ENCODE assay signal across 1 mouse cellular context in the genomic region with DNA sequence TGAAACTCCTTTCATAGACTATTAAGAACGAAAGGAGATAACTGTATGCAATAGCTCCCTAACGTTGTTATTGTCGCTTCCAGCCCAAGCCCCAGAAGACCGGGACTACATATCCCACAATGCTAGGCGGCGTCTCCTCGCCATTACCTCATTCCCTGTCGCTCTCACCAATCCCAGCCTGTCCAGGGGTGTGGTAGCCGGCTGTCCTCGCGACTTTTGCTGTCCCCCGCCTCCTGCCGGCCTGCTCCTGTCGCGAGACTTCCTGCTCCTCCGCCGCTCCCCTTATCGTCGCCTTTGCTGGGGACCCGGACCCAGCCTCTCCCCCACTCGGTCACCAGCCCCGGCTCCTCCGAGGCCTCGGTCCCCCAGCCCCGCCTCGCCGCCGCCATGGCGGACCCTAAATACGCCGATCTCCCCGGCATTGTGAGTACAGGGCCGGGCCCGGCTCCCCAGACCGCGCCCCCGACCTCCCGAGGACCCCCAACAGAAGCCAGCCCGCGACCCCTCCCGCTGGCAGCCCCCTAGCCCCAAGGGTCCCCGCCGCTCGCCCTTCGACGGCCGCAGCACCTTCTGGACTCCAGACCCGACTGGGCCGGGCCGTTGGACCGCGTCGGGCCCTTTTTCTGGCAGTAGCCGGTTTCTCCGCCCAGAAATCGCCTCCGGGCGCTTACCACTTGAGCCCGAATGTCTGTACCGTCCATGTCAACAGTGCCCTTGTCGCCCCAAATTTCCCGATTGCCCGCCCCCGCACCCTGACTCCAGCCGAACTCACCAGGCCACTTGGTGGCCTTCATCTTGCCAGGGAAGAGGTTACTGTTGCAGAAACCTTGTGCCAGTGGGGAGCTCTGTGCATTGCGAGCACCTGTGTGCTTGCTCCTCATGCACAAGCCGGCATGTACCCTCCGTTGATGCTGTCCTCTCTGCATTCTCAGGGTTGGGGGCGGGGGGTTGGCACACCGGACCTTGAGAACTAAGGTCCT.
TF ChIP-seq lines count a peak whose summit lies in the region.

Gene Dctn2, plus strand, starts transcription at position 257 of the 980 bp plus-strand sequence.

TF ChIP-seq in CH12.LX, 34 proteins besides CTCF, POLR2A, EP300 and RAD21 (continued from another document):
- TF ChIP-seq MAX (IDR thresholded peaks at IDR 0.05; ENCODE audit: low read length), result peak; percentile 64; the same call in 1 of the 2 replicates
- TF ChIP-seq PAX5 (IDR thresholded peaks at IDR 0.05; ENCODE audit: low read length), result no peak
- peak; percentile 88 for TF ChIP-seq ZMIZ1 (IDR thresholded peaks at IDR 0.05; ENCODE audit: low read depth, low read length)
- 0 out of 2 replicates have a peak, but pooled peaks have one; percentile 33 for TF ChIP-seq MEF2A (IDR thresholded peaks at IDR 0.05; ENCODE audit: borderline replicate concordance, low read depth, low read length)
- TF ChIP-seq CHD2 (IDR thresholded peaks at IDR 0.05; ENCODE audit: low read length), result peak; percentile 99
- TF ChIP-seq TBP (conservative IDR thresholded peaks at IDR 0.05; ENCODE audit: low read depth, low read length), result no peak
- peak; percentile 64; the same call in 1 of the 2 replicates for TF ChIP-seq MXI1 (IDR thresholded peaks at IDR 0.05; ENCODE audit: low read depth, low read length)
- TF ChIP-seq POLR2AphosphoS2 (IDR thresholded peaks at IDR 0.05; ENCODE audit: low read depth, low read length), result peak; percentile 70; the same call in 1 of the 2 replicates
TF ChIP-seq in CH12.LX: peak in this region for 14.
